Mouse (Mus musculus) liver, postnatal 0 days (tissue): ENCODE measurements around the gene Fam129a.
A peak's percentile ranks its signal among the peaks of the same experiment; 100 is the strongest.

Experiments used
- CTCF ChIP-seq: sonication (generic); IDR thresholded peaks from 2 replicates; pipeline ENCODE4 v1.5.1; 2016; ENCODE audit warnings: antibody characterized with exemption, low read depth
- EP300 ChIP-seq: IDR thresholded peaks from 2 replicates; pipeline ENCODE4 v1.6.1; 2016; ENCODE audit warnings: antibody characterized with exemption, low read depth, mild to moderate bottlenecking

GRCm38 (mm10) chr1:151766976-151767654 lies 196.1 kb downstream of the Fam129a start:
- no peak for TF ChIP-seq EP300
- TF ChIP-seq CTCF, result peak; percentile 58
